8 mouse cellular contexts compared by ENCODE assay signal in genomic region chr16:8672350-8672687, GRCm38 (mm10). TPM values are rescaled to one million over a fixed set of nuclear protein-coding genes. Genes with fewer than 3 reads are reported as not detected.
A peak's percentile ranks its signal among the peaks of the same experiment; 100 is the strongest.
DNase-seq lines count a peak whose midpoint lies in the region; ATAC-seq and TF ChIP-seq lines count a peak whose summit lies in the region.

No protein-coding gene starts in this region.

- TF ChIP-seq POLR2A in cerebellum, adult 2 months (IDR thresholded peaks at IDR 0.05; ENCODE audit: borderline replicate concordance, insufficient read depth, low read length) = no peak
- no peak for TF ChIP-seq POLR2A in small intestine, adult 2 months (IDR thresholded peaks at IDR 0.05; ENCODE audit: low read depth, low read length)

- DNase-seq in cerebellum, adult 2 months = no peak
- no peak for DNase-seq in cerebellum, postnatal 10 days
- no peak for DNase-seq in right cerebral cortex, postnatal 4 days
- DNase-seq in T-cell, adult 2 months (ENCODE audit: low spot score) = no peak

- H3K27me3 ChIP-seq in cerebellum, adult 2 months (ENCODE audit: control insufficient read depth, insufficient read depth, low read length) = no peaks in the 10 kb centered on the region
- H3K27me3 ChIP-seq in megakaryocyte, embryonic 14.5 days (replicated peaks) = peaks cover 29% of the 10 kb centered on the region
- H3K27me3 ChIP-seq in limb, embryonic 12.5 days = peaks cover 7% of the 10 kb centered on the region
- H3K27me3 ChIP-seq in small intestine, adult 2 months (ENCODE audit: control insufficient read depth, insufficient read depth, low read length) = no peaks in the 10 kb centered on the region

- no peak overlapping the region for H3K27ac ChIP-seq in cerebellum, adult 2 months (ENCODE audit: insufficient read depth, low read length)
- no peak overlapping the region for H3K27ac ChIP-seq in limb, embryonic 12.5 days
- 0 out of 2 replicates have a peak overlapping the region, but pooled peaks have one; percentile 2 for H3K27ac ChIP-seq in small intestine, adult 2 months (ENCODE audit: insufficient read depth, low read depth, low read length)

- peak overlapping the region; percentile 54 for H3K4me3 ChIP-seq in cerebellum, adult 2 months (replicated peaks; ENCODE audit: insufficient read depth, low read depth, low read length)
- H3K4me3 ChIP-seq in megakaryocyte, embryonic 14.5 days (replicated peaks) = peak overlapping the region; percentile 91
- H3K4me3 ChIP-seq in limb, embryonic 12.5 days (replicated peaks) = peak overlapping the region; percentile 65
- peak overlapping the region; percentile 81 for H3K4me3 ChIP-seq in small intestine, adult 2 months (ENCODE audit: low read depth, low read length)

- peaks cover 7% of the 10 kb centered on the region for H3K36me3 ChIP-seq in megakaryocyte, embryonic 14.5 days (replicated peaks; ENCODE audit: low read length)
- H3K36me3 ChIP-seq in limb, embryonic 12.5 days = 0 out of 2 replicates have a peak, but pooled peaks cover 4% of the 10 kb centered on the region
- no peaks in the 10 kb centered on the region for H3K36me3 ChIP-seq in small intestine, adult 2 months (ENCODE audit: control insufficient read depth, insufficient read depth, low read length)

- H3K9me3 ChIP-seq in megakaryocyte, embryonic 14.5 days = no peaks in the 10 kb centered on the region
- no peaks in the 10 kb centered on the region for H3K9me3 ChIP-seq in limb, embryonic 12.5 days

- 1% methylated on average over 18 of the region's 18 CpGs for WGBS in cerebellum, adult 2 months
- under 1% methylated on average over 18 of the region's 18 CpGs for WGBS in limb, embryonic 12.5 days
- WGBS in small intestine, adult 2 months = under 1% methylated on average over 18 of the region's 18 CpGs

- no peak for TF ChIP-seq CTCF in cerebellum, adult 2 months (IDR thresholded peaks at IDR 0.05; ENCODE audit: borderline replicate concordance, insufficient read depth, low read depth, low read length)
- TF ChIP-seq CTCF in small intestine, adult 2 months (IDR thresholded peaks at IDR 0.05; ENCODE audit: extremely low read depth, insufficient read length, insufficient replicate concordance, low read depth, low read length) = no peak

- no peak for ATAC-seq in megakaryocyte, adult 5-6 weeks (ENCODE audit: poor library complexity, severe bottlenecking)
- ATAC-seq in limb, embryonic 12.5 days (ENCODE audit: insufficient number of reproducible peaks, insufficient read depth, low FRiP score, low TSS enrichment, low read depth) = no peak

- H3K4me2 ChIP-seq in limb, embryonic 12.5 days = peak overlapping the region; percentile 61

- no peaks in the 10 kb centered on the region; the same call in 1 of the 2 replicates for H3K4me1 ChIP-seq in cerebellum, adult 2 months (ENCODE audit: control insufficient read depth, insufficient read depth, low read length)
- H3K4me1 ChIP-seq in megakaryocyte, embryonic 14.5 days = peaks cover 84% of the 10 kb centered on the region
- peaks cover 37% of the 10 kb centered on the region for H3K4me1 ChIP-seq in limb, embryonic 12.5 days (replicated peaks)
- peaks cover 14% of the 10 kb centered on the region for H3K4me1 ChIP-seq in small intestine, adult 2 months (ENCODE audit: control insufficient read depth, insufficient read depth, insufficient read length, low read length)

- peak overlapping the region; percentile 71 for H3K9ac ChIP-seq in limb, embryonic 12.5 days (replicated peaks)

RNA-seq across cellular contexts. Expression of gene Carhsp1, which starts 0.4 kb away (rescaled TPM):
- polyA plus RNA-seq in cerebellum, adult 2 months (2012; rRNA removed) = 42.6 and 50.0 TPM in 2 replicates
- 7.1 and 8.5 TPM in 2 replicates for polyA plus RNA-seq in megakaryocyte, embryonic 14.5 days (2012; ENCODE audit: insufficient read depth, low replicate concordance)
- total RNA-seq in megakaryocyte, adult 5-6 weeks (2015) = 18.1 and 21.9 TPM in 2 replicates
- total RNA-seq in megakaryocyte, adult 5-6 weeks (2017) = 27.1 and 29.6 TPM in 2 replicates
- polyA plus RNA-seq in limb, embryonic 12.5 days (2016; fragmentation: Nextera tagmentation; extraction: Ambion mirVana) = 129 and 132 TPM in 2 replicates
- polyA plus RNA-seq in small intestine, adult 2 months (2012; rRNA removed) = 31.8 and 61.6 TPM in 2 replicates

RNA-seq across cellular contexts. Expression of gene Gm5767, which starts 8.3 kb away (rescaled TPM):
- polyA plus RNA-seq in cerebellum, adult 2 months (2012; rRNA removed) = not detected in 2 replicates
- not detected in 2 replicates for polyA plus RNA-seq in megakaryocyte, embryonic 14.5 days (2012; ENCODE audit: insufficient read depth, low replicate concordance)
- not detected in 2 replicates for total RNA-seq in megakaryocyte, adult 5-6 weeks (2015)
- total RNA-seq in megakaryocyte, adult 5-6 weeks (2017) = not detected in 2 replicates
- polyA plus RNA-seq in limb, embryonic 12.5 days (2016; fragmentation: Nextera tagmentation; extraction: Ambion mirVana) = not detected in 2 replicates
- 0.42 TPM in 1 of 2 replicates, not detected in the other for polyA plus RNA-seq in small intestine, adult 2 months (2012; rRNA removed)

RNA-seq across cellular contexts. Expression of gene Tmem186, which starts 34.8 kb away (rescaled TPM):
- polyA plus RNA-seq in cerebellum, adult 2 months (2012; rRNA removed) = 19.0 and 19.4 TPM in 2 replicates
- polyA plus RNA-seq in megakaryocyte, embryonic 14.5 days (2012; ENCODE audit: insufficient read depth, low replicate concordance) = 1.3 and 2.5 TPM in 2 replicates
- 4.2 and 4.7 TPM in 2 replicates for total RNA-seq in megakaryocyte, adult 5-6 weeks (2015)
- 6.6 and 8.0 TPM in 2 replicates for total RNA-seq in megakaryocyte, adult 5-6 weeks (2017)
- polyA plus RNA-seq in limb, embryonic 12.5 days (2016; fragmentation: Nextera tagmentation; extraction: Ambion mirVana) = 22.9 and 24.7 TPM in 2 replicates
- polyA plus RNA-seq in small intestine, adult 2 months (2012; rRNA removed) = 6.2 and 8.6 TPM in 2 replicates

RNA-seq across cellular contexts. Expression of gene Pmm2, which starts 34.8 kb away (rescaled TPM):
- 39.2 and 39.6 TPM in 2 replicates for polyA plus RNA-seq in cerebellum, adult 2 months (2012; rRNA removed)
- 5.6 and 29.3 TPM in 2 replicates for polyA plus RNA-seq in megakaryocyte, embryonic 14.5 days (2012; ENCODE audit: insufficient read depth, low replicate concordance)
- 44.8 and 52.5 TPM in 2 replicates for total RNA-seq in megakaryocyte, adult 5-6 weeks (2015)
- total RNA-seq in megakaryocyte, adult 5-6 weeks (2017) = 55.3 and 62.6 TPM in 2 replicates
- polyA plus RNA-seq in limb, embryonic 12.5 days (2016; fragmentation: Nextera tagmentation; extraction: Ambion mirVana) = 54.1 and 55.3 TPM in 2 replicates
- polyA plus RNA-seq in small intestine, adult 2 months (2012; rRNA removed) = 116 and 240 TPM in 2 replicates
